Comparison of ENCODE assay signal across 29 mouse cellular contexts in genomic region chr19:9095111-9095510, GRCm38 (mm10). TPM values are rescaled to one million over a fixed set of nuclear protein-coding genes. Genes with fewer than 3 reads are reported as not detected.
DNase-seq lines count a peak whose midpoint lies in the region; ATAC-seq and TF ChIP-seq lines count a peak whose summit lies in the region.
"Had no signal": no experiment of that assay in that cellular context is flagged by ENCODE, and none has a peak within 500 bp of the region (broad histone marks: within the 10 kb centered on the region; RNA-seq: fewer than 3 reads in every experiment).

No protein-coding gene starts in this region.

- H3K4me3 ChIP-seq in gastrocnemius, adult 2 months = no peak overlapping the region
- H3K4me3 ChIP-seq in lung, adult 2 months (replicated peaks; ENCODE audit: extremely low read depth, low read depth, low read length) = no peak overlapping the region
- H3K4me3 ChIP-seq in lung, postnatal 0 days (ENCODE audit: low read depth, low read length) = no peak overlapping the region
- H3K4me3 ChIP-seq in stomach, postnatal 0 days (ENCODE audit: low read depth, low read length) = no peak overlapping the region
- H3K4me3 ChIP-seq: embryonic facial prominence, embryonic 10.5 days; embryonic facial prominence, embryonic 12.5 days; forebrain, embryonic 13.5 days; forebrain, embryonic 15.5 days had no signal

- TF ChIP-seq POLR2A in lung, adult 2 months (IDR thresholded peaks at IDR 0.05; ENCODE audit: borderline replicate concordance, extremely low read depth, low read depth, low read length) = no peak

- no peak overlapping the region for H3K9ac ChIP-seq in lung, postnatal 0 days (replicated peaks; ENCODE audit: low read depth)
- no peak overlapping the region for H3K9ac ChIP-seq in stomach, postnatal 0 days (ENCODE audit: low read length)
- H3K9ac ChIP-seq: embryonic facial prominence, embryonic 12.5 days; forebrain, embryonic 13.5 days; forebrain, embryonic 15.5 days; forebrain, postnatal 0 days had no signal

- no peaks in the 10 kb centered on the region for H3K27me3 ChIP-seq in lung, postnatal 0 days (replicated peaks; ENCODE audit: insufficient read depth, low read length)
- H3K27me3 ChIP-seq in stomach, postnatal 0 days (ENCODE audit: control insufficient read depth, insufficient read depth, low read length) = no peaks in the 10 kb centered on the region
- H3K27me3 ChIP-seq: embryonic facial prominence, embryonic 12.5 days; forebrain, embryonic 13.5 days; forebrain, embryonic 15.5 days; Patski had no signal

- TF ChIP-seq EP300 in lung, postnatal 0 days (IDR thresholded peaks at IDR 0.05) = no peak
- no peak for TF ChIP-seq EP300 in stomach, postnatal 0 days (optimal IDR thresholded peaks at IDR 0.05)

- WGBS in lung, adult 2 months = 59% methylated on average over 5 of the region's 5 CpGs
- 45% methylated on average over 5 of the region's 5 CpGs for WGBS in lung, postnatal 0 days
- WGBS in stomach, postnatal 0 days = 56% methylated on average over 5 of the region's 5 CpGs

- H3K36me3 ChIP-seq in lung, postnatal 0 days (ENCODE audit: insufficient read depth, low read length) = no peaks in the 10 kb centered on the region
- H3K36me3 ChIP-seq in stomach, postnatal 0 days (ENCODE audit: control insufficient read depth, insufficient read depth, low read length) = no peaks in the 10 kb centered on the region
- H3K36me3 ChIP-seq: embryonic facial prominence, embryonic 10.5 days; embryonic facial prominence, embryonic 12.5 days; forebrain, embryonic 15.5 days had no signal

- no peak overlapping the region for H3K27ac ChIP-seq in gastrocnemius, adult 2 months
- no peak overlapping the region for H3K27ac ChIP-seq in lung, postnatal 0 days (ENCODE audit: low read length)
- no peak overlapping the region for H3K27ac ChIP-seq in stomach, postnatal 0 days (replicated peaks)
- H3K27ac ChIP-seq: embryonic facial prominence, embryonic 10.5 days; embryonic facial prominence, embryonic 12.5 days; forebrain, embryonic 13.5 days; forebrain, embryonic 15.5 days had no signal

- no peaks in the 10 kb centered on the region for H3K9me3 ChIP-seq in lung, postnatal 0 days (ENCODE audit: low read length)
- H3K9me3 ChIP-seq in stomach, postnatal 0 days (ENCODE audit: control insufficient read depth, low read length) = no peaks in the 10 kb centered on the region
- H3K9me3 ChIP-seq: embryonic facial prominence, embryonic 10.5 days; embryonic facial prominence, embryonic 12.5 days; forebrain, embryonic 13.5 days; forebrain, embryonic 15.5 days had no signal

- H3K4me1 ChIP-seq in lung, adult 2 months (ENCODE audit: control insufficient read depth, insufficient read depth, low read length) = peaks cover 3% of the 10 kb centered on the region; the same call in 1 of the 2 replicates
- no peaks in the 10 kb centered on the region for H3K4me1 ChIP-seq in lung, postnatal 0 days (ENCODE audit: insufficient read depth, low read depth, low read length)
- no peaks in the 10 kb centered on the region for H3K4me1 ChIP-seq in stomach, postnatal 0 days (replicated peaks; ENCODE audit: control insufficient read depth, insufficient read depth)
- H3K4me1 ChIP-seq: embryonic facial prominence, embryonic 10.5 days; embryonic facial prominence, embryonic 12.5 days; forebrain, embryonic 13.5 days; forebrain, embryonic 15.5 days had no signal

- H3K4me2 ChIP-seq in lung, postnatal 0 days (replicated peaks; ENCODE audit: low read depth, low read length) = no peak overlapping the region
- no peak overlapping the region for H3K4me2 ChIP-seq in stomach, postnatal 0 days (replicated peaks; ENCODE audit: low read depth)
- H3K4me2 ChIP-seq: embryonic facial prominence, embryonic 12.5 days; forebrain, embryonic 13.5 days; forebrain, embryonic 15.5 days had no signal

- ATAC-seq in lung, postnatal 0 days = no peak
- ATAC-seq in stomach, postnatal 0 days (ENCODE audit: low FRiP score, low TSS enrichment) = no peak
- ATAC-seq: activated CD4-positive, CD25-positive, alpha-beta regulatory T cell, adult 4 months; forebrain, embryonic 13.5 days; forebrain, embryonic 15.5 days; forebrain, postnatal 0 days; Patski had no signal

- no peak for TF ChIP-seq CTCF in gastrocnemius, adult 2 months (IDR thresholded peaks at IDR 0.05)
- no peak for TF ChIP-seq CTCF in lung, adult 2 months (IDR thresholded peaks at IDR 0.05; ENCODE audit: insufficient read depth, low read length)
- no peak for TF ChIP-seq CTCF in lung, postnatal 0 days (IDR thresholded peaks at IDR 0.05)
- TF ChIP-seq CTCF in stomach, postnatal 0 days (IDR thresholded peaks at IDR 0.05; ENCODE audit: low read depth) = no peak

- peak; percentile 3 for DNase-seq in gastrocnemius, adult 2 months
- no peak for DNase-seq in gastrocnemius, postnatal 4 days (ENCODE audit: low spot score in 2 of 2)
- peak; percentile 1 for DNase-seq in lung, adult 2 months
- DNase-seq in lung, postnatal 0 days (ENCODE audit: low spot score) = no peak
- peak; percentile 28 for DNase-seq in 3T3-L1 (ENCODE audit: low read depth, low spot score)
- DNase-seq in adipocyte (ENCODE audit: low spot score) = peak; percentile 35
- no peak for DNase-seq in stomach, postnatal 0 days (ENCODE audit: low spot score)
- DNase-seq: adrenal gland, adult 8-10 months; adrenal gland, postnatal 14 days; adrenal gland, postnatal 36 days; cerebellum, adult 11-12 months; cerebellum, adult 2 months; cerebellum, adult 9-10 months; cerebellum, postnatal 10 days; cerebellum, postnatal 25 days; forebrain, postnatal 0 days had no signal

- intact Hi-C loops in gastrocnemius, adult 2 months (cut with DNase I) = no loop called here

RNA-seq across cellular contexts. Expression of gene Scgb1a1, which starts 7.4 kb away (rescaled TPM):
- total RNA-seq in gastrocnemius, adult 2 months (2021) = not detected
- 1 to 10 TPM; 1.7 to 5.3 TPM for total RNA-seq in gastrocnemius, postnatal 4 days (2021)
- polyA plus RNA-seq in lung, adult 2 months (2012; rRNA removed) = 138,577 and 142,361 TPM in 2 replicates
- 26,192 and 26,425 TPM in 2 replicates for polyA plus RNA-seq in lung, postnatal 0 days (2015; fragmentation: Nextera tagmentation; extraction: Ambion mirVana)
- 10.8 and 12.6 TPM in 2 replicates for polyA plus RNA-seq in stomach, postnatal 0 days (2015; fragmentation: Nextera tagmentation; extraction: Ambion mirVana)
- total RNA-seq: adrenal gland, adult 18-20 months; adrenal gland, postnatal 36 days; ES-E14; forebrain, postnatal 0 days; MEL had no signal
- polyA plus RNA-seq: activated CD4-positive, CD25-positive, alpha-beta regulatory T cell, adult 4 months; C2C12; cerebellum, adult 2 months; cortical plate, adult 2 months; embryonic facial prominence, embryonic 10.5 days; embryonic facial prominence, embryonic 12.5 days; embryonic facial prominence, embryonic 14.5 days; forebrain, embryonic 11.5 days; forebrain, embryonic 13.5 days; forebrain, embryonic 15.5 days; forebrain, postnatal 0 days; Patski had no signal

RNA-seq across cellular contexts. Expression of gene Asrgl1, which starts 40.3 kb away (rescaled TPM):
- total RNA-seq in gastrocnemius, adult 2 months (2021) = 10 to 100 TPM; 29.3 to 32.8 TPM
- total RNA-seq in gastrocnemius, postnatal 4 days (2021) = 10 to 100 TPM; 11.5 to 14.4 TPM
- 1.4 and 2.2 TPM in 2 replicates for polyA plus RNA-seq in lung, adult 2 months (2012; rRNA removed)
- 5.9 and 7.9 TPM in 2 replicates for polyA plus RNA-seq in lung, postnatal 0 days (2015; fragmentation: Nextera tagmentation; extraction: Ambion mirVana)
- 6.9 and 7.5 TPM in 2 replicates for polyA plus RNA-seq in stomach, postnatal 0 days (2015; fragmentation: Nextera tagmentation; extraction: Ambion mirVana)

Comparison
In these comparisons a context has a peak if more than half of its experiments do, and no peak if none do; other contexts are left out.
1. DNase-seq: peak in gastrocnemius, adult 2 months (single experiment), lung, adult 2 months (single experiment), 3T3-L1 (single experiment) and adipocyte (single experiment); none in gastrocnemius, postnatal 4 days (0 of 2), lung, postnatal 0 days (single experiment) and stomach, postnatal 0 days (single experiment).
2. RNA of gene Scgb1a1, which starts 7.4 kb away (polyA plus RNA-seq): 138,577 to 142,361 TPM in lung, adult 2 months and 26,192 to 26,425 TPM in lung, postnatal 0 days; 10.8 to 12.6 TPM in stomach, postnatal 0 days; every median in the first group is over 1,000 times any median in the second.